Mouse (Mus musculus): ENCODE results near the gene Kcne3. TPM values are rescaled to one million over a fixed set of nuclear protein-coding genes. Genes with fewer than 3 reads are reported as not detected.

Gene Kcne3
- polyA plus RNA-seq, 2 experiments: 0.88 to 1.4 TPM

DNA sequence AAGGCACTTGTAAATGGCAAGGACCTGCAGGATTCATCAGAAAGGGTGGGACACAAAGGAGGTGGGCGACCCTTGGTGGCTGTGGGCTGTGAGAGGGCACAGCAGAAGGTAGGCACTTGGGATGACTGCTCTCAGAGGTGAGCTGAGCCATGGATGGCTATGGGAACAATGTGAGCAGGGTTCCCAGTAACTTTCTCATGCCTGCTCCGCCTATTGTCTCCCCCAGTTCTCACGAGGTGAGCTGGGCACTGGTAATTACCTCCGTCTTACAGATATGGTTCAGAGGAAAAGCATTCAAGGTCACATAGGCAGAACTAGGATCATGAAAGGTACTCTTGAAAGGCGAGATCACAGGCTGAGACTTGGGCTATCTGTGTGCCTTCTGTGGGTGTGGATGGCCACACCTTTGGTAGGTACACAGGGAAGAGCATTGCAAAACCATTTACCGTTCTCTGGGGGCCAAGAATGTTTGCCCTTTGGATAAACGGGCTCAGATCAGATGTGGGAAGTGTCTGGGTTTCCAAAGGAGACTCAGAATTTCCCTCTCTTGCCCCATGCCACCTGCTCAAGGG lies 3.6 kb downstream of the Kcne3 start:
- no peak for DNase-seq (ENCODE audit: low read depth in 3 of 3, low spot score in 3 of 3)
- peaks cover 20% of the 10 kb centered on the region for H3K27me3 ChIP-seq (ENCODE audit: control insufficient read depth, insufficient read depth, low read length)
- no peaks in the 10 kb centered on the region for H3K9me3 ChIP-seq (ENCODE audit: control insufficient read depth, low read length)
- peaks cover 17 to 23% of the 10 kb centered on the region in 2 experiments for H3K4me1 ChIP-seq (replicated peaks; ENCODE audit: control insufficient read depth in 2 of 2, insufficient read depth in 2 of 2, low read length in 1 of 2)
- no peaks in the 10 kb centered on the region for H3K36me3 ChIP-seq (replicated peaks; ENCODE audit: control insufficient read depth, insufficient read depth, low read depth)
- TF ChIP-seq EP300 (IDR thresholded peaks at IDR 0.05; ENCODE audit: low read depth) (no peak), CTCF (IDR thresholded peaks at IDR 0.05; ENCODE audit: low read depth) (no peak)
- no peak for ATAC-seq (ENCODE audit: insufficient read depth)
- H3K4me2 ChIP-seq (ENCODE audit: low read depth): peak overlapping the region; percentile 62
- H3K4me3 ChIP-seq (ENCODE audit: insufficient read depth in 1 of 2, low read depth in 2 of 2, low read length in 2 of 2): no peak overlapping the region
- H3K27ac ChIP-seq: no peak overlapping the region
- 34% methylated on average over 7 of the region's 7 CpGs for WGBS (ENCODE audit: insufficient replicate concordance)
- H3K9ac ChIP-seq (replicated peaks): no peak overlapping the region

DNA sequence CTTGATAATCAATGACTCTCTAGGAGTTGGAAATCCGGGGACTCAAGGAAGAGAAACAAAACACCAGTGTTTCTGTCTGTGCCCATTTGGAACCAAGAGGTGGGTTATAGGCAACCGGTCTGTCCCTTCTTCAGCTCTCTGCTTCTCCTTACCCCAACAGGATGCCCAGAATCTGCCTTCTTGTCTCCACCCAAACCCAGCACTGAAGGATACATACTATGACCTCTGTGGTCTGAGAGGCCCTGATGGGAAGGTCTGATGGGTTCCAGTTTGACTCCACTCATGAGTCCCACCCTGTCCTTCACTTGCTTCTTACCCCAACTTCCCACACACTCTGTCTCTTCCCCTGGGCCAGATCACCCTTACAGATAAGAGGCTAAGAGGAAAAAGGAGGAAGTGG lies 4.9 kb downstream of the Kcne3 start:
- Histone ChIP-seq H3K4me3 (ENCODE audit: insufficient read depth in 1 of 2, low read depth in 2 of 2, low read length in 2 of 2) (no peak overlapping the region), H3K27ac (no peak overlapping the region), H3K9ac (replicated peaks) (no peak overlapping the region), H3K4me1 (replicated peaks; ENCODE audit: control insufficient read depth in 2 of 2, insufficient read depth in 2 of 2, low read length in 1 of 2) (peaks cover 17 to 23% of the 10 kb centered on the region in 2 experiments), H3K4me2 (ENCODE audit: low read depth) (no peak overlapping the region), H3K36me3 (replicated peaks; ENCODE audit: control insufficient read depth, insufficient read depth, low read depth) (no peaks in the 10 kb centered on the region), H3K27me3 (ENCODE audit: control insufficient read depth, insufficient read depth, low read length) (peaks cover 20% of the 10 kb centered on the region), H3K9me3 (ENCODE audit: control insufficient read depth, low read length) (no peaks in the 10 kb centered on the region)
- no peak for ATAC-seq (ENCODE audit: insufficient read depth)
- WGBS (ENCODE audit: insufficient replicate concordance): 60% methylated on average over 2 of the region's 2 CpGs
- no peak for DNase-seq (ENCODE audit: low read depth in 3 of 3, low spot score in 3 of 3)
- no peak for TF ChIP-seq CTCF (IDR thresholded peaks at IDR 0.05; ENCODE audit: low read depth)
- no peak for TF ChIP-seq EP300 (IDR thresholded peaks at IDR 0.05; ENCODE audit: low read depth)

DNA sequence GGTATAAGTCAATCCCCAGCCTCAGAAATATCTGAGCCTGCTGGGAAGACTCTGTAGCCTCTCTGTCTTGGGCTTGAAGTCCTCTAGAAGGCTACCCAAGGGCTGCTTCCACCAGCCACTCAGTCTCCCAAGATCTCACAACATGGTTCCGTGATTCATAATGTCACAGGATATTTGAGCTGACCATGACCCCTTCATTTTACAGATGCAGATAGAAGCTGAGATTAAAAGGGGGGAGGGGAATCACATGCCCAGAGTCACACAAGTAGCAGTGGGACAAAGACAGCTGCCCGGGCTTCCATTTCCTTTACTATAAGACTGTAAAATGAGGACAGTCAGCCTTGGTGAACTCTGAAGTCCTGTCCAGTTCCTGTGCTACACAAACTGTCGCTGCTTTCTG lies 5.3 kb downstream of the Kcne3 start:
- TF ChIP-seq EP300 (IDR thresholded peaks at IDR 0.05; ENCODE audit: low read depth) (no peak), CTCF (IDR thresholded peaks at IDR 0.05; ENCODE audit: low read depth) (no peak)
- no peaks in the 10 kb centered on the region for H3K9me3 ChIP-seq (ENCODE audit: control insufficient read depth, low read length)
- no peak for ATAC-seq (ENCODE audit: insufficient read depth)
- 58% methylated on average over 3 of the region's 3 CpGs for WGBS (ENCODE audit: insufficient replicate concordance)
- H3K27me3 ChIP-seq (ENCODE audit: control insufficient read depth, insufficient read depth, low read length): peaks cover 20% of the 10 kb centered on the region
- H3K9ac ChIP-seq (replicated peaks): no peak overlapping the region
- DNase-seq (ENCODE audit: low read depth in 3 of 3, low spot score in 3 of 3): no peak
- H3K4me3 ChIP-seq (ENCODE audit: insufficient read depth in 1 of 2, low read depth in 2 of 2, low read length in 2 of 2): no peak overlapping the region
- no peaks in the 10 kb centered on the region for H3K36me3 ChIP-seq (replicated peaks; ENCODE audit: control insufficient read depth, insufficient read depth, low read depth)
- H3K4me2 ChIP-seq (ENCODE audit: low read depth): no peak overlapping the region
- H3K27ac ChIP-seq: no peak overlapping the region
- H3K4me1 ChIP-seq (replicated peaks; ENCODE audit: control insufficient read depth in 2 of 2, insufficient read depth in 2 of 2, low read length in 1 of 2): peaks cover 17 to 23% of the 10 kb centered on the region in 2 experiments

DNA sequence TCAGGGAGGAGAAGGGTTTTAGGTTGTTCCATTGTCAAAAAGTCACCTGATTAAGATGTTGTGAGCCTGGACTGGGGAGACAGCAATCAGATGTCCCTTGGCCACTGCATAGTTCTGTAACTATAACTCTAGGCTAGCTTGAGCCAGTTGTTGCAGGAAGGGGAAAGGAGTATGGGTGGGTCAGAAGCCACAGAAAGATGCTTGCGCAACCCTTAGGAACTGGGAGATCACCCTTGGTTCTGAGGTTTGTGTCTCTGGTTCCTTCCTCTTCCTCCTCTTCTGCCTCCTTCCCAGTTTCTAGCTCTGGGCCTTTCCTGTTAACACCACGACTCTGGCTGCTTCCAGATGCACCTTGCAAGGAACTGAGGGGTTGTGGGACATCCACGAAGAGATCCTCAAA lies 6.1 kb downstream of the Kcne3 start:
- Histone ChIP-seq H3K27ac (no peak overlapping the region), H3K9me3 (ENCODE audit: control insufficient read depth, low read length) (no peaks in the 10 kb centered on the region), H3K27me3 (ENCODE audit: control insufficient read depth, insufficient read depth, low read length) (peaks cover 17% of the 10 kb centered on the region), H3K4me1 (replicated peaks; ENCODE audit: control insufficient read depth in 2 of 2, insufficient read depth in 2 of 2, low read length in 1 of 2) (peaks cover 17 to 23% of the 10 kb centered on the region in 2 experiments), H3K36me3 (replicated peaks; ENCODE audit: control insufficient read depth, insufficient read depth, low read depth) (no peaks in the 10 kb centered on the region), H3K4me2 (ENCODE audit: low read depth) (no peak overlapping the region), H3K9ac (replicated peaks) (no peak overlapping the region), H3K4me3 (ENCODE audit: insufficient read depth in 1 of 2, low read depth in 2 of 2, low read length in 2 of 2) (no peak overlapping the region)
- TF ChIP-seq CTCF (IDR thresholded peaks at IDR 0.05; ENCODE audit: low read depth) (no peak), EP300 (IDR thresholded peaks at IDR 0.05; ENCODE audit: low read depth) (no peak)
- ATAC-seq (ENCODE audit: insufficient read depth) (no peak), DNase-seq (ENCODE audit: low read depth in 3 of 3, low spot score in 3 of 3) (no peak)
- 38% methylated on average over 3 of the region's 3 CpGs for WGBS (ENCODE audit: insufficient replicate concordance)

DNA sequence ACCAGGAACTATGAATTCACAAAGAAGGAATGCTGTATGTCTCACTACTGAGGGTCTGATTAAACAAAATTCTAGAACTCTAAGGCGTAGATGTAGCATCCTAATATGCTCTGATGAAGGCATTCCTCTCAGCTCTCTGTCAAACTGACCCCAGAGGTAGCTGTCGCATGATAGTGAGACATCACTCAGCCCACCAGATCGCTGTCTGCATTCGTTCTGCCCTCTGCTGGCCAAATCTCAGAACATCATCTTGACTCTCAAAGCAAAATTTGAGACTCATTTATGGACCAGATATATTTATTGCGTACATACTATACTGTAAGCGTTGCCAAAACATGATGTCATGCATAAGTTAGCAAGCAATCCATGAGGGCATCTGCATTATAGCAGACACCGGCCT lies 11.3 kb downstream of the Kcne3 start:
- Histone ChIP-seq H3K4me2 (ENCODE audit: low read depth) (no peak overlapping the region), H3K36me3 (replicated peaks; ENCODE audit: control insufficient read depth, insufficient read depth, low read depth) (no peaks in the 10 kb centered on the region), H3K4me1 (replicated peaks; ENCODE audit: control insufficient read depth in 2 of 2, insufficient read depth in 2 of 2, low read length in 1 of 2) (no peaks in the 10 kb centered on the region), H3K9me3 (ENCODE audit: control insufficient read depth, low read length) (no peaks in the 10 kb centered on the region), H3K4me3 (ENCODE audit: insufficient read depth in 1 of 2, low read depth in 2 of 2, low read length in 2 of 2) (no peak overlapping the region), H3K27me3 (ENCODE audit: control insufficient read depth, insufficient read depth, low read length) (no peaks in the 10 kb centered on the region; the same call in 1 of the 2 replicates), H3K27ac (no peak overlapping the region), H3K9ac (replicated peaks) (no peak overlapping the region)
- DNase-seq (ENCODE audit: low read depth in 3 of 3, low spot score in 3 of 3): no peak
- peak; percentile 79 for TF ChIP-seq CTCF (IDR thresholded peaks at IDR 0.05; ENCODE audit: low read depth)
- no peak for TF ChIP-seq EP300 (IDR thresholded peaks at IDR 0.05; ENCODE audit: low read depth)
- WGBS (ENCODE audit: insufficient replicate concordance): 14% methylated on average over 7 of the region's 7 CpGs
- ATAC-seq (ENCODE audit: insufficient read depth): no peak

All from liver, embryonic 14.5 days (tissue).